Mouse (Mus musculus): ENCODE results near the gene Plekhg6.

DNA sequence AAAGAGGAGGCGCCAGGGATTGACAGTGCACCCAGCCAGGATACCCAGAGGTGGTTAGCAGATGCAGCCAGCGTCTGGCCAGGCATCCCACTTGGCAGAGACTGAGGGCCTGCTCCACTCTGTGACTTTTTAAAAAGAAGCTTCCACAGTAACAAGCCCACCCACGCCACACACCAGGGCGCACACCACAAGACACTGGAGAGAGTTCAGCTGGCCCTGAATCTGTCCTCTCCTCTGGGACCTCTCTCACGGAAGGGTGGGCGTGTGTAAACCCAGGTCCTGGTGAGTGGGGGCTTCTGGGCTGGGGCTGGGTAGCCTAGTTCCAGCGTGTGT lies 66.4 kb downstream of the Plekhg6 start:
- TF ChIP-seq GATA1 (IDR thresholded peaks at IDR 0.05; ENCODE audit: low read length) (no peak), TAL1 (IDR thresholded peaks at IDR 0.05; ENCODE audit: low read length) (no peak)

All from erythroblast, embryonic 14.5 days (primary cell).